Mouse (Mus musculus) embryonic facial prominence, embryonic 12.5 days (tissue): Measurements from ENCODE around the gene Gm21992. TPM values are rescaled to one million over a fixed set of nuclear protein-coding genes. Genes with fewer than 3 reads are reported as not detected.

Experiments
- ATAC-seq: fragments of 200-750 bp; cut with Nextera tagmentation; 2 replicates; pipeline ENCODE4 v1.8.0; 2017; ENCODE audit not compliant: insufficient number of reproducible peaks, insufficient read depth, low FRiP score, low TSS enrichment
- H3K27ac ChIP-seq: fragments of 300-500 bp; sonication (generic); 2 replicates; pipeline ENCODE4 v1.5.1; 2016; ENCODE audit warnings: mild to moderate bottlenecking
- H3K27me3 ChIP-seq: fragments of 300-500 bp; sonication (generic); 2 replicates; pipeline ENCODE4 v1.6.1; 2016; ENCODE audit warnings: mild to moderate bottlenecking, moderate library complexity
- H3K36me3 ChIP-seq: fragments of 300-500 bp; sonication (generic); 2 replicates; pipeline ENCODE4 v1.6.1; 2016; ENCODE audit warnings: mild to moderate bottlenecking
- H3K4me1 ChIP-seq: fragments of 300-500 bp; sonication (generic); 2 replicates; pipeline ENCODE4 v1.6.1; 2016
- H3K4me2 ChIP-seq: fragments of 300-500 bp; sonication (generic); replicated peaks from 2 replicates; pipeline ENCODE4 v1.6.1; 2016; ENCODE audit warnings: mild to moderate bottlenecking, moderate library complexity
- H3K4me3 ChIP-seq: fragments of 300-500 bp; sonication (generic); 2 replicates; pipeline ENCODE4 v1.5.1; 2016; ENCODE audit warnings: mild to moderate bottlenecking
- H3K9ac ChIP-seq: fragments of 300-500 bp; sonication (generic); 2 replicates; pipeline ENCODE4 v1.6.1; 2016; ENCODE audit warnings: mild to moderate bottlenecking, moderate library complexity
- H3K9me3 ChIP-seq: fragments of 300-500 bp; sonication (generic); 2 replicates; pipeline ENCODE4 v1.6.1; 2016; ENCODE audit warnings: mild to moderate bottlenecking, moderate library complexity
- WGBS: fragments of 180-500 bp; shearing (Covaris S2); methylation state at CpG from one replicate; pipeline ENCODE4 v1.1.7; 2016; 5-methylcytosine and 5-hydroxymethylcytosine counted together
- polyA plus RNA-seq: library from polyadenylated mRNA; unstranded; fragments of >200 nt; fragmentation: Nextera tagmentation; extraction: Ambion mirVana; gene quantifications from 2 replicates; pipeline ENCODE4 v1.2.1, GENCODE M21; 2016

Gm21992 gene
- polyA plus RNA-seq, 1 experiment from 2014 or later, result 34.2 TPM

DNA sequence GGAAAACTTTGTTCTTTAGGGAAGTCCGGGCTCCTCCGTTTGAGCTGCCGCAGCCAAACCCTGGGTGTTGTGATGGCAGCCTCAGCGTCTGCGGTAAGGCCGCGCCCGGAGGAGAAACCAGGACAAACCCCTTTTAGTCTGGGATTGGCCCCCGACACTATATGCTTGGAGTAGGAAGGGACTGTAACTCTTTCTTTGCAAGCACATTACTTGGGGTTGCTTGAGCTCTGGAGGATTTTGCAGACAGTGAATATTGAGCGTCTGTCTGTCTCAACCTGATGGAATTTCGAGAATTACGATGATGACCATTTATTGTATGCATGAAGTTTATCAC lies 464 bp upstream of the Gm21992 start:
- peak overlapping the region; percentile 94 for H3K27ac ChIP-seq
- WGBS, result 5% methylated on average over 12 of the region's 12 CpGs

GRCm38 (mm10) chr19:4810746-4811062 lies 708 bp downstream of the Gm21992 start:
- H3K4me1 ChIP-seq, result peaks cover 27% of the 10 kb centered on the region
- H3K27me3 ChIP-seq, result no peaks in the 10 kb centered on the region
- ATAC-seq, result no peak; the same call in 1 of the 2 replicates
- WGBS, result under 1% methylated on average over 17 of the region's 17 CpGs
- H3K4me3 ChIP-seq, result peak overlapping the region; percentile 92
- H3K27ac ChIP-seq, result peak overlapping the region; percentile 94
- H3K9me3 ChIP-seq, result no peaks in the 10 kb centered on the region
- H3K4me2 ChIP-seq, result peak overlapping the region; percentile 89
- H3K36me3 ChIP-seq, result no peaks in the 10 kb centered on the region
- H3K9ac ChIP-seq, result peak overlapping the region; percentile 80

More for the DNA sequence above, 464 bp upstream of the Gm21992 start:
- Histone ChIP-seq H3K4me1 (peaks cover 25% of the 10 kb centered on the region), H3K9ac (peak overlapping the region; percentile 75), H3K4me3 (peak overlapping the region; percentile 92), H3K9me3 (no peaks in the 10 kb centered on the region), H3K27me3 (no peaks in the 10 kb centered on the region), H3K4me2 (peak overlapping the region; percentile 89), H3K36me3 (no peaks in the 10 kb centered on the region)
- peak; percentile 47; the same call in 1 of the 2 replicates for ATAC-seq

GRCm38 (mm10) chr19:4810309-4810708 lies 1.1 kb downstream of the Gm21992 start:
- no peak overlapping the region for H3K27ac ChIP-seq

DNA sequence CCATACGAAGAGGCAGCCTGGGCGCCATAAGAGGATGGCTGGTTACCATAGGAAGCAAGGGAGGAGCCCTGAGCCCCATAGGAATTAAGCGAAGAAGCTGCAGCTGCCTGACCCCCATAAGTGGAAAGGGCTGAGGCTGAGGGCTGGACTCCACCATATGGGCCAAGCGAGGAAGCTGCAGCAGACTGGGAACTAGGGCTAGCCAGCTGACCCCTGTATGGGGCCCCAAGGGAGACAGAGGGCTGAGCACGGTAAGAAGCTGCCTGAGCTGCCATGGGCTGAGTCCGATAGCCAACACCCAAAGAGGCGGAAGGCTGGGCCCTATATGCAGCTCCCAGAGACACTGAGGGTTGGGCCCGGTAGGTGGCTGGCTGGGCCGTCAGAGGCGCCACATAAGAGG lies 8.1 kb downstream of the Gm21992 start:
- WGBS, result 84% methylated on average over 10 of the region's 10 CpGs
- Histone ChIP-seq H3K27me3 (no peaks in the 10 kb centered on the region), H3K9ac (no peak overlapping the region), H3K9me3 (no peaks in the 10 kb centered on the region), H3K4me1 (peaks cover 11% of the 10 kb centered on the region), H3K27ac (no peak overlapping the region), H3K4me3 (no peak overlapping the region), H3K4me2 (no peak overlapping the region), H3K36me3 (peaks cover 58% of the 10 kb centered on the region)
- ATAC-seq, result peak; percentile 56; the same call in 1 of the 2 replicates

More at GRCm38 (mm10) chr19:4810309-4810708, 1.1 kb downstream of the Gm21992 start:
- Histone ChIP-seq H3K4me1 (peaks cover 28% of the 10 kb centered on the region), H3K36me3 (no peaks in the 10 kb centered on the region), H3K9me3 (no peaks in the 10 kb centered on the region), H3K9ac (peak overlapping the region; percentile 80), H3K4me2 (peak overlapping the region; percentile 89), H3K27me3 (no peaks in the 10 kb centered on the region), H3K4me3 (peak overlapping the region; percentile 92)
- 0% methylated on average over 14 of the region's 14 CpGs for WGBS
- no peak for ATAC-seq

DNA sequence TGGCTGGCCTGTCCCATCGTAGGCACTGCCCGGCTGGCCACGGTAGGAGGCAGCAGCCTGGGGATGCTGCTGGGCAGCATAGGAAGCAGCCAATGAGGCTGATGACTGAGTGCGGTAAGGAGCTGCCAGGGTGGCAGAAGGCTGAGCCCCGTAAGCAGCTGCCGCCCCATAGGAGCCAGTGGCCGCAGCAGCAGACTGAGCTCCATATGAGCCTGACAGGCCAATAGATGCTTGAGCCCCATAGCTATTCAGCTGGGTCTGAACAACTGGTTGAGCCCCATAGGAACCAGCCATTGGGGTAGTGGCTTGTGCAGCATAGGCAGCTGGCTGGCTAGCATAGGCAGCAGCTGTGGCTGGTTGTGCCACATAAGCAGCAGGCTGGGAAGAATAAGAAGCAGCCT lies 8.7 kb downstream of the Gm21992 start:
- H3K4me1 ChIP-seq, result peaks cover 5% of the 10 kb centered on the region; the same call in 1 of the 2 replicates
- ATAC-seq, result 0 out of 2 replicates have a peak, but pooled peaks have one; percentile 47
- WGBS, result 92% methylated on average over 7 of the region's 7 CpGs
- no peak overlapping the region for H3K27ac ChIP-seq
- H3K9me3 ChIP-seq, result no peaks in the 10 kb centered on the region
- H3K27me3 ChIP-seq, result no peaks in the 10 kb centered on the region
- H3K4me3 ChIP-seq, result no peak overlapping the region
- H3K9ac ChIP-seq, result no peak overlapping the region
- H3K4me2 ChIP-seq, result no peak overlapping the region
- peaks cover 63% of the 10 kb centered on the region for H3K36me3 ChIP-seq

GRCm38 (mm10) chr19:4799083-4799482 lies 12.3 kb downstream of the Gm21992 start:
- H3K9me3 ChIP-seq, result no peaks in the 10 kb centered on the region
- WGBS, result 94% methylated on average over 5 of the region's 5 CpGs
- no peak overlapping the region for H3K27ac ChIP-seq
- no peak overlapping the region for H3K4me2 ChIP-seq
- H3K4me1 ChIP-seq, result peaks cover 8% of the 10 kb centered on the region
- H3K4me3 ChIP-seq, result no peak overlapping the region
- ATAC-seq, result no peak
- no peaks in the 10 kb centered on the region for H3K27me3 ChIP-seq
- H3K36me3 ChIP-seq, result peaks cover 70% of the 10 kb centered on the region
- H3K9ac ChIP-seq, result no peak overlapping the region

DNA sequence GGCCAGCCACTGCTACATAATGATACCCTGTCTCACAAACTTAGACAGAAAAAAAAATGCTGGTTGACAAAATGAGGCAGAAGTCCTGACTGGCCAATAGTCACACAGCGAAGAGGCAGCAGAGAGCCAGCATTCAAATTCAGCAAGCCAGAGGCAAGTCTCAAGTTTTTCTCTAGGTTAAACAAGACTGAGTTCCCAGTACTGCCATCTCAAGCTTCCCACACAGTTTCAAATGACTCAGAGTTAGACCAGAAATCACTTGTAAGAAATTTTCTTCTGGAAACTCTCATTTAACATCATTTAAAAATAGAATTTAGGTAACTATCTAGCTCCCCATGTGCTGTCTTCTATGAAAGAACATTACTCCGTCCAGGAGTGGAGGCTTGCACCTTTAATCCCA lies 13.6 kb downstream of the Gm21992 start:
- H3K4me2 ChIP-seq, result no peak overlapping the region
- peaks cover 8% of the 10 kb centered on the region for H3K4me1 ChIP-seq
- ATAC-seq, result no peak
- H3K36me3 ChIP-seq, result peaks cover 58% of the 10 kb centered on the region
- H3K9ac ChIP-seq, result no peak overlapping the region
- no peaks in the 10 kb centered on the region for H3K27me3 ChIP-seq
- H3K9me3 ChIP-seq, result no peaks in the 10 kb centered on the region
- 90% methylated on average over 2 of the region's 2 CpGs for WGBS
- H3K27ac ChIP-seq, result no peak overlapping the region
- no peak overlapping the region for H3K4me3 ChIP-seq

DNA sequence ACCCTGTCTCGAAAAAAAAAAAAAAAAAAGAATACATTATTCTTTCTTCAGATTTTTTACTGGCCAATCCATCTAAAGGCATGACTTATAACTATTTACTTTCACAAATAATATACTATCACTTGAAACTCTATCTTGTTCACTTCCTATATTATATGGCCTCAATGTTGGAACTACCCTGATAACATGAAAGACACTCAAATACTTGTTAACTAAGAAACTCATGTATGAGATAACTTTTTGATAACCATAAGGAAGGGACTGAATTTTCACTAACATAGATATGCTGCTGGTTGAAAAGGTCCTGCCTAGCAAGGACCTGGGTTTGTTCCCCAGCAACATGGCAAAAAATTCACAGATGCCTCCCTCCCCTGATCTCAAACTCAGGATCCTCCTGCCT lies 15.5 kb downstream of the Gm21992 start:
- Histone ChIP-seq H3K36me3 (peaks cover 51% of the 10 kb centered on the region), H3K27ac (no peak overlapping the region), H3K4me3 (no peak overlapping the region), H3K4me1 (peaks cover 20% of the 10 kb centered on the region), H3K9me3 (no peaks in the 10 kb centered on the region), H3K27me3 (no peaks in the 10 kb centered on the region), H3K4me2 (no peak overlapping the region), H3K9ac (no peak overlapping the region)
- WGBS, result 88% methylated on average over 1 of the region's 1 CpGs
- ATAC-seq, result no peak

DNA sequence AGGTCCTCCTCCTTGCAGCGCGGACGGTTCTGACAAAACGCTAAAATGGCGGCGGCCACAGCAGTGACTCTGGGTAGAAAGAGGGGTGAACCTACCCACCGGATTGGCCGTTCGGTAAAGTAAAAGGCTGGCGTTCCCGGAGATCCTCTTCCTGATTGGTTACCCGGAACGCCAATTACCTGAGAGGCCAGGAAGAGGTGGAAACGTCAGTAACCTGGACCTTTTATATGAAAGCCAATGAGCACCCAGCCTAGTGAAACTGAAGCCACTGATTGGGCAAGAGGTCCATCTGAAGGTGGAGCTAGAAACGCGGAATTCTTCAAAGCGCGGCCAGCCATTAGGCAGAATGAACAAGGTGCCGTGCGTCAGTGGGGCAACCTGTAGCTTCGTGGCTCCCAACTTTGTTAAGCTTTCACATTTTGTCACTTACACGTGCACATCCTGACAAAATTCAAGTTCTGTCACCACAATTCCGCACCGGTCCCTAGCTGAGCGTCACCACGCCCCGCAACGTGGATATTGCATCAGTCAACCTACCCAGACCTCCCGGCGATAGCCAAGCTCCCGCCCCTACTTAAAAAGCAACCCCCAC lies 17.5 kb downstream of the Gm21992 start, which contains the start of gene Rbm4:
Gene Rbm4 (minus strand): TSS at position 71 of the 592 bp plus-strand sequence.
- peaks cover 34% of the 10 kb centered on the region for H3K4me1 ChIP-seq
- peak within 1 kb of the TSS; percentile 48 for H3K9ac ChIP-seq
- peaks cover 48% of the 10 kb centered on the region for H3K36me3 ChIP-seq
- under 1% methylated on average over 31 of the region's 31 CpGs for WGBS
- no peaks in the 10 kb centered on the region for H3K9me3 ChIP-seq
- H3K27me3 ChIP-seq, result no peaks in the 10 kb centered on the region
- peak within 1 kb of the TSS; percentile 72 for H3K27ac ChIP-seq
- H3K4me2 ChIP-seq, result peak within 1 kb of the TSS; percentile 76
- ATAC-seq, result peak; percentile 97
- H3K4me3 ChIP-seq, result peak within 1 kb of the TSS; percentile 72

DNA sequence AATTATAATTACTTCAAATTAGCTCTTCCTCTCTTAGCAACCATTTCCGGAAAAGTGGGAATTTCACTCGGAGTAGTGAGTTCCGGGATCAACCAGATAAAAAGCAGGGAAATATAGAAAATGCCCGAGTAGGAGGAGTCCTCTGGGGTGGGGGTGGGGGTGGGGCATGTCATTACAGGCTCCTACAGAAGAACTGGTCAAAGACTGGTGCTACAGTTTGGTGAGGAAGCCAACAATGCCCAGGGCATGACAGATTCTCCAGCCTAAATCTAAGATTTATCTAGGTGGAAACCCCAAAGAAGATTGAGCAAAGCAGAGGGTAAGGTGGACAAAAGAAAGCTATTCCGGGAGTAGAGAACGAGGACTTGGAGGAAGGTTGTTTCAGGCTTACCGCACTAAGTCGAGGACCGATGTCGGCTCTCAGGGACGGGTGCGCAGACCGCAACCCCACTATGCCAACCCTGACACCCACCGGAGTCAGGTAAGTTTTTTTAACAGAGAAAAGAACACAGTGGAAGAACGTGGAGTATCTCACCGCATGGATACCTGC lies 18.1 kb downstream of the Gm21992 start:
- ATAC-seq, result peak; percentile 17; the same call in 1 of the 2 replicates
- WGBS, result under 1% methylated on average over 16 of the region's 16 CpGs
- Histone ChIP-seq H3K27ac (peak overlapping the region; percentile 72), H3K4me3 (peak overlapping the region; percentile 72), H3K9me3 (no peaks in the 10 kb centered on the region), H3K4me1 (peaks cover 34% of the 10 kb centered on the region), H3K9ac (peak overlapping the region; percentile 48), H3K4me2 (peak overlapping the region; percentile 76), H3K27me3 (no peaks in the 10 kb centered on the region), H3K36me3 (peaks cover 44% of the 10 kb centered on the region)

- Histone ChIP-seq H3K4me3 (no peak overlapping the region), H3K4me1 (peaks cover 23% of the 10 kb centered on the region), H3K27ac (no peak overlapping the region), H3K4me2 (no peak overlapping the region), H3K36me3 (peaks cover 85% of the 10 kb centered on the region), H3K9me3 (no peaks in the 10 kb centered on the region), H3K9ac (no peak overlapping the region), H3K27me3 (no peaks in the 10 kb centered on the region)
- 90% methylated on average over 2 of the region's 2 CpGs for WGBS
- ATAC-seq, result no peak
Observed at GRCm38 (mm10) chr19:4786313-4786712, 25.1 kb downstream of the Gm21992 start.

- Histone ChIP-seq H3K27me3 (no peaks in the 10 kb centered on the region), H3K4me3 (no peak overlapping the region), H3K4me2 (no peak overlapping the region), H3K36me3 (peaks cover 82% of the 10 kb centered on the region), H3K9ac (no peak overlapping the region), H3K9me3 (no peaks in the 10 kb centered on the region), H3K27ac (no peak overlapping the region), H3K4me1 (peaks cover 12% of the 10 kb centered on the region)
- 92% methylated on average over 7 of the region's 7 CpGs for WGBS
- ATAC-seq, result no peak
Observed at GRCm38 (mm10) chr19:4785206-4785605, 26.2 kb downstream of the Gm21992 start.
